Mouse (Mus musculus) liver, adult 2 months (tissue): ENCODE data around the gene Atxn7l1. TPM values are rescaled to one million over a fixed set of nuclear protein-coding genes. Genes with fewer than 3 reads are reported as not detected.

ENCODE experiments used
- DNase-seq: peaks from one replicate; pipeline ENCODE4 v3.0.0-alpha.2; 2011; ENCODE audit warnings: low read depth, low spot score; ENCODE audit errors: extremely low read depth
- H3K27ac ChIP-seq: fragments of 200-500 bp; replicated peaks from 2 replicates; pipeline ENCODE4 v1.5.1; 2012; ENCODE audit warnings: low read depth, mild to moderate bottlenecking, control low read depth, inconsistent platforms, low read length; ENCODE audit not compliant: insufficient read depth
- H3K27me3 ChIP-seq: fragments of 200-500 bp; 2 replicates; pipeline ENCODE4 v1.6.1; 2012; ENCODE audit warnings: mild to moderate bottlenecking, moderate library complexity, low read length, inconsistent platforms; ENCODE audit not compliant: control insufficient read depth, insufficient read depth
- H3K36me3 ChIP-seq: fragments of 200-500 bp; 2 replicates; pipeline ENCODE4 v1.6.1; 2012; ENCODE audit warnings: low read length, inconsistent platforms; ENCODE audit not compliant: control insufficient read depth, insufficient read depth
- H3K4me1 ChIP-seq: fragments of 200-500 bp; 2 replicates; pipeline ENCODE4 v1.6.1; 2011; ENCODE audit warnings: low read length; ENCODE audit not compliant: control insufficient read depth, insufficient read depth
- H3K4me3 ChIP-seq: fragments of 200-500 bp; 2 replicates; pipeline ENCODE4 v1.5.1; 2011; ENCODE audit warnings: low read depth, mild to moderate bottlenecking, control low read depth, low read length, moderate library complexity; ENCODE audit not compliant: insufficient read depth
- H3K79me2 ChIP-seq: fragments of 200-500 bp; 2 replicates; pipeline ENCODE4 v1.6.1; 2012; ENCODE audit warnings: inconsistent platforms, mild to moderate bottlenecking, low read length, moderate library complexity; ENCODE audit not compliant: control insufficient read depth, insufficient read depth
- H3K9ac ChIP-seq: fragments of 200-500 bp; 2 replicates; pipeline ENCODE4 v1.6.1; 2012; ENCODE audit warnings: low read depth, mild to moderate bottlenecking, control low read depth, inconsistent platforms, low read length
- CTCF ChIP-seq: fragments of 200-500 bp; IDR thresholded peaks from 2 replicates; pipeline ENCODE4 v1.5.1; 2011; ENCODE audit warnings: low read depth, low read length, control low read depth
- POLR2A ChIP-seq: fragments of 200-500 bp; IDR thresholded peaks from 2 replicates; pipeline ENCODE4 v1.6.1; 2011; ENCODE audit warnings: low read length, control low read depth; ENCODE audit not compliant: insufficient read depth; ENCODE audit errors: extremely low read depth
- WGBS: fragments of 180-500 bp; shearing (Covaris S2); methylation state at CpG from one replicate; pipeline ENCODE4 v1.1.7; 2018; 5-methylcytosine and 5-hydroxymethylcytosine counted together
- polyA plus RNA-seq: library from polyadenylated mRNA; depleted of rRNA; stranded (reverse); fragments of >200 nt; gene quantifications from 2 replicates; pipeline ENCODE4 v1.2.3, GENCODE M21; 2012
- total RNA-seq: library from RNA; depleted of rRNA; stranded (reverse); fragments of >200 nt; gene quantifications from 2 replicates; pipeline ENCODE4 v1.2.3, GENCODE M21; 2014

The Atxn7l1 gene
- total and polyA plus RNA-seq, 2 experiments = 6.1 to 16.2 TPM

DNA sequence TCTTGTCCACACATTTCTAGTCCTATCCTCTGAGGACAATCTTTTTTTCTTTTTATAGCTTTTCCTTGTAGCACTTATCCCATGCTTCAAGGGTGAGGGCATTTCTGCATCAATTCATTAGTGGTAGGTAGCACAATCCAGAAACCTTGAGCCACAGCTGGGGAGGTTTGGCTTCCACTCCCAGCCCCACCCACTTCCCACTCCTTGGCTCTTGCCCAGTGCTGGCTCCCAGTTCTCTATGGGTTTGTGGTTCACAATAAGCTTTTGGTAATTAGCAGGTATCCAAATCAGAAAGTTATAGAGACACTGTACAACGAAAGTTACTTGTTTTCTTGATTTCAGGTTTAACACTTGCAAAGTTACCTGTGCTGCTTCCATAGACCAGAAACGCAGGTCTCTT lies 38.8 kb downstream of the Atxn7l1 start:
- no peak overlapping the region for H3K9ac ChIP-seq
- no peak overlapping the region for H3K27ac ChIP-seq
- peaks cover 7% of the 10 kb centered on the region for H3K79me2 ChIP-seq
- no peaks in the 10 kb centered on the region for H3K27me3 ChIP-seq
- WGBS = 90% methylated on average over 2 of the region's 2 CpGs
- TF ChIP-seq POLR2A (no peak), CTCF (no peak)
- H3K4me1 ChIP-seq = no peaks in the 10 kb centered on the region
- H3K4me3 ChIP-seq = no peak overlapping the region
- no peaks in the 10 kb centered on the region for H3K36me3 ChIP-seq
- no peak for DNase-seq

DNA sequence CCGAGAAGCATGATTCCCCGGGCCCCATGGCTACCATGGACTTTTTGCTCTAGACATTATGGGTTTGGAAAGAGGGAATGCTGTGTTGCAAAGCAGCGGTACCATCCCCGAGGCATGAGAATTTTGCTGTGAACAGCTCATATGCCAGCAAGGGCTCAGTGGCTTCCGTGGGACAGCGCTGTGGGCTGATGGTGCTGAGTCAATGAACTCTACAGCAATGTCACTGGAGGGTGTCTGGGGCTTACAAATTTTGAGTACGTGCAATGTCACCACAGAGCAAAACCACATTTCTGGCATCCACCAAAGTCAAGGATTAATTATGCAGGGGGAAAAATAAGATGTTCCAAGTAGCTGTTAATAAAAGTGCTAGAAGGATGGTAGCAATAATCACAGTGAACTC lies 42.6 kb downstream of the Atxn7l1 start:
- no peaks in the 10 kb centered on the region for H3K27me3 ChIP-seq
- H3K36me3 ChIP-seq = no peaks in the 10 kb centered on the region
- peaks cover 7% of the 10 kb centered on the region for H3K79me2 ChIP-seq
- H3K4me3 ChIP-seq = no peak overlapping the region
- DNase-seq = no peak
- no peak overlapping the region for H3K27ac ChIP-seq
- no peaks in the 10 kb centered on the region for H3K4me1 ChIP-seq
- no peak for TF ChIP-seq POLR2A
- TF ChIP-seq CTCF = no peak
- H3K9ac ChIP-seq = no peak overlapping the region
- WGBS = 92% methylated on average over 7 of the region's 7 CpGs

DNA sequence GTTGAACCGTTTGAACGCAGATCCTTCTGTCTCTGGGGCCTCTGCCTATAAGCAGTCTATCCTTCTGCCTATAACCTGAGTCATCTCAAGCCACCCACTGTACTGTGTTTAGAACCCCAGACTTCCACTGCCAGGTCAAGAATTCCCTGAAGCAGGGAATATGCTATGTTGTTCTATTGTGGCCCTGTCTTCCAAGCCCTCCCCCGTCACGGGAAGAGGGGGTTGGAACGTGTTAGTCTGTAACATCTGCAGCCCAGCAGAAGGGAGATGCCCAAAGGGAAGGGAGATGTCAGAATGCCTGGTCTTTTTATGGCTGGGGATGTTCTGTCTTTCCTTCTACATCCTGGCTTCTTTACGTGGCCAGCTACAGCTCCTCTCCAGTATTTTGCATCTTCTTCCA lies 43.1 kb downstream of the Atxn7l1 start:
- WGBS = 79% methylated on average over 6 of the region's 6 CpGs

DNA sequence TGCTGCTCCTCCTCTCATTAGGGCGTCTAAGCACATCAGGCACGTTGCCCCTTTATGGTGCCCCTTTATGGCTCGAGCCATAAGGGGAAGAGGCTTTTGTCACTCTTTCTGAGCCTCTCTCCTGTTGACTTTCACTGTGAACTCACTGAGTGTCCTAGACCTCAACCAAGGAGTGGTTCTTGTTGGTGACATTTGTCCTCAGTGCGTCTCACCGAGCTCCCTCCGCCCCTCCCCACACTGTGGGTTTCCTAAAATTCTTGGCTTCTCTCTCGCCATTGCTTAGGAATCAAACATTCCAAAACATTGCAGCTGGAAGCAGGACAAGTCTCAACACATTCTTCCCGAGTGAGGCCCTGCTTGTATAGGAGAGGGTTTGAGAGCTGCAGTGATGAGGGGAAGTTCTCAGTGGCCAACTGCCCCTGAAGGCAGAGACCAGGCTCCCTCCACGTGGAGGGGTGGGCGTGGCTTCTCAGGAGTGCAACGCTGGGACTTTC lies 46.0 kb downstream of the Atxn7l1 start:
- H3K36me3 ChIP-seq = no peaks in the 10 kb centered on the region
- H3K27ac ChIP-seq = no peak overlapping the region
- DNase-seq = peak; percentile 25
- H3K4me3 ChIP-seq = no peak overlapping the region
- TF ChIP-seq CTCF (no peak), POLR2A (no peak)
- peaks cover 5% of the 10 kb centered on the region; the same call in 1 of the 2 replicates for H3K79me2 ChIP-seq
- H3K27me3 ChIP-seq = no peaks in the 10 kb centered on the region
- no peaks in the 10 kb centered on the region for H3K4me1 ChIP-seq
- H3K9ac ChIP-seq = no peak overlapping the region
- 66% methylated on average over 11 of the region's 11 CpGs for WGBS

More for the DNA sequence above, 43.1 kb downstream of the Atxn7l1 start:
- Histone ChIP-seq H3K79me2 (peaks cover 7% of the 10 kb centered on the region), H3K36me3 (no peaks in the 10 kb centered on the region), H3K4me3 (no peak overlapping the region), H3K27ac (no peak overlapping the region), H3K27me3 (no peaks in the 10 kb centered on the region), H3K9ac (no peak overlapping the region), H3K4me1 (no peaks in the 10 kb centered on the region)
- TF ChIP-seq POLR2A (no peak), CTCF (no peak)
- no peak for DNase-seq

DNA sequence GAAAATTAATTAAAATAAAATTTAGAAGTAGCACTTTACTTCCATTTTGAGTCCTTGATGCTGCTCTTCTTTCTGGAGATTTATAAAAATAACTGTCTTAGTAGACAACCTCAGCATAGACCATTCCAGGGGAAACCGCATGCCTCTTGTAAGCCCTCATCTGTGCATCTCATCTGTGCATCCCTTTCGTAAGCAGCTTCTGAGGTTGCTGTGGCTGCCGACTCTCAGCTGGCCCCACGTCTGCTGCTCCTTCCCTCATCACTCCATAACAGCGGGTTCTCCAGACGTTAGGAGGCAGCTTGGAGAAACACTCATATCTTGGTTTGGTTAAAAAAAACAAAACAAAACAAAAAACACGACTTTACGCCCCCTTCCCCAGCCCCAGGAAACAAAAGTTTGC lies 47.7 kb downstream of the Atxn7l1 start:
- Histone ChIP-seq H3K27me3 (no peaks in the 10 kb centered on the region), H3K36me3 (no peaks in the 10 kb centered on the region), H3K27ac (no peak overlapping the region), H3K4me1 (no peaks in the 10 kb centered on the region), H3K79me2 (peaks cover 3% of the 10 kb centered on the region; the same call in 1 of the 2 replicates), H3K4me3 (no peak overlapping the region), H3K9ac (no peak overlapping the region)
- no peak for DNase-seq
- TF ChIP-seq CTCF (no peak), POLR2A (no peak)
- 85% methylated on average over 8 of the region's 8 CpGs for whole genome bisulfite sequencing

DNA sequence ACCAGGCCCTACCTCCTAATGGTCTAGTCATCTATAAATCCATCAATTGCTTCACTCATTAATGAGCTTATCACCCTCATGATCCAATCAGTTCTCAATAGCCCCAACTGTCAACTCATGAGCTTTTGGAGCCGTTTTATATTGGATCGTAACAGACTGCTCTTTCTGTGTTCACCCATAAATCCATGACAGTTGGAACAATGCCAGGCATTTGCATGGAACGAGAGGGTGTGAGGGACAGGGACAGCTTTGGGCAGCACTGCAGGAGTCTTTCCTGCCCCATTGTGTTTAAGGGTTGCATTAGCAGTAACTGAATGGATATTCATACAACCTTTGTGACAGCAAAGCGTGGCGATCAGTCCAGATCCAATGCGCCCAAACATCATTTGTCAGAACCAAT lies 49.8 kb downstream of the Atxn7l1 start:
- DNase-seq = no peak
- H3K79me2 ChIP-seq = peaks cover 3% of the 10 kb centered on the region; the same call in 1 of the 2 replicates
- H3K27me3 ChIP-seq = no peaks in the 10 kb centered on the region
- H3K4me3 ChIP-seq = no peak overlapping the region
- H3K27ac ChIP-seq = no peak overlapping the region
- H3K4me1 ChIP-seq = no peaks in the 10 kb centered on the region
- H3K36me3 ChIP-seq = no peaks in the 10 kb centered on the region
- no peak for TF ChIP-seq POLR2A
- TF ChIP-seq CTCF = no peak
- H3K9ac ChIP-seq = no peak overlapping the region
- 92% methylated on average over 6 of the region's 6 CpGs for WGBS
